Mouse (Mus musculus): ENCODE results near the gene Tub. TPM values are rescaled to one million over a fixed set of nuclear protein-coding genes. Genes with fewer than 3 reads are reported as not detected.

The Tub gene
- total RNA-seq, 2 experiments from 2014 or later, result 140 to 148 TPM

- intact Hi-C loops (cut with DNase I), result loop anchor here (5.0 kb wide), 1 partner anchor 389 kb away; no protein-coding TSS in a partner anchor
- DNase-seq (ENCODE audit: extremely low spot score in 1 of 2, low spot score in 2 of 2), result no peak
- Histone ChIP-seq H3K27ac (peak overlapping the region; percentile 24; the same call in 1 of the 2 replicates), H3K4me3 (no peak overlapping the region)
- TF ChIP-seq CTCF (IDR thresholded peaks at IDR 0.05), result no peak
These were observed 88.1 kb downstream of the Tub start for GRCm38 (mm10) chr7:109038121-109038735.

GRCm38 (mm10) chr7:109038987-109039386, 88.8 kb downstream of the Tub start:
- DNase-seq (ENCODE audit: extremely low spot score in 1 of 2, low spot score in 2 of 2), result peak in 1 of 2 experiments; percentile 10
- no peak overlapping the region for H3K4me3 ChIP-seq
- intact Hi-C loops (cut with DNase I), result loop anchor here (5.0 kb wide), 1 partner anchor 388 kb away; no protein-coding TSS in a partner anchor
- peak overlapping the region; percentile 48 for H3K27ac ChIP-seq
- TF ChIP-seq CTCF (IDR thresholded peaks at IDR 0.05), result no peak

GRCm38 (mm10) chr7:109039445-109039844, 89.3 kb downstream of the Tub start:
- peak in 1 of 2 experiments; percentile 55 for DNase-seq (ENCODE audit: extremely low spot score in 1 of 2, low spot score in 2 of 2)
- TF ChIP-seq CTCF (IDR thresholded peaks at IDR 0.05), result no peak
- intact Hi-C loops (cut with DNase I), result loop anchor here (5.0 kb wide), 1 partner anchor 388 kb away; no protein-coding TSS in a partner anchor
- Histone ChIP-seq H3K4me3 (no peak overlapping the region), H3K27ac (peak overlapping the region; percentile 48)

GRCm38 (mm10) chr7:109045876-109046275, 95.7 kb downstream of the Tub start:
- peak in 1 of 2 experiments; percentile 7 for DNase-seq (ENCODE audit: extremely low spot score in 1 of 2, low spot score in 2 of 2)
- Histone ChIP-seq H3K4me3 (no peak overlapping the region), H3K27ac (no peak overlapping the region)
- intact Hi-C loops (cut with DNase I), result no loop called here
- no peak for TF ChIP-seq CTCF (IDR thresholded peaks at IDR 0.05)

- Histone ChIP-seq H3K4me3 (no peak overlapping the region), H3K27ac (no peak overlapping the region)
- no peak for TF ChIP-seq CTCF (IDR thresholded peaks at IDR 0.05)
- intact Hi-C loops (cut with DNase I), result no loop called here
- no peak for DNase-seq (ENCODE audit: extremely low spot score in 1 of 2, low spot score in 2 of 2)
These were observed 100.7 kb downstream of the Tub start for GRCm38 (mm10) chr7:109050831-109051230.

GRCm38 (mm10) chr7:109059536-109059935, 109.4 kb downstream of the Tub start:
- Histone ChIP-seq H3K27ac (no peak overlapping the region), H3K4me3 (no peak overlapping the region)
- intact Hi-C loops (cut with DNase I), result no loop called here
- DNase-seq (ENCODE audit: extremely low spot score in 1 of 2, low spot score in 2 of 2), result no peak
- TF ChIP-seq CTCF (IDR thresholded peaks at IDR 0.05), result no peak

GRCm38 (mm10) chr7:109069641-109070040, 119.5 kb downstream of the Tub start:
- no peak for TF ChIP-seq CTCF (IDR thresholded peaks at IDR 0.05)
- intact Hi-C loops (cut with DNase I), result no loop called here

GRCm38 (mm10) chr7:109072326-109072725, 122.2 kb downstream of the Tub start:
- no peak for TF ChIP-seq CTCF (IDR thresholded peaks at IDR 0.05)
- no peak overlapping the region for H3K4me3 ChIP-seq
- DNase-seq (ENCODE audit: extremely low spot score in 1 of 2, low spot score in 2 of 2), result no peak
- no peak overlapping the region for H3K27ac ChIP-seq
- intact Hi-C loops (cut with DNase I), result no loop called here

More at GRCm38 (mm10) chr7:109069641-109070040, 119.5 kb downstream of the Tub start:
- DNase-seq (ENCODE audit: extremely low spot score in 1 of 2, low spot score in 2 of 2), result no peak
- H3K4me3 ChIP-seq, result no peak overlapping the region
- H3K27ac ChIP-seq, result no peak overlapping the region

- DNase-seq (ENCODE audit: extremely low spot score in 1 of 2, low spot score in 2 of 2), result no peak
- peak overlapping the region; percentile 74 for H3K27ac ChIP-seq
- intact Hi-C loops (cut with DNase I), result no loop called here
- peak overlapping the region; percentile 87 for H3K4me3 ChIP-seq
- TF ChIP-seq CTCF (IDR thresholded peaks at IDR 0.05), result no peak
These were observed 132.4 kb downstream of the Tub start for GRCm38 (mm10) chr7:109082269-109083112.

GRCm38 (mm10) chr7:109083113-109083812, 133.1 kb downstream of the Tub start, which contains the start of gene Ric3:
Ric3 (minus strand) TSS chr7:109083331.
- H3K27ac ChIP-seq, result peak within 1 kb of the TSS; percentile 74
- no peak for TF ChIP-seq CTCF (IDR thresholded peaks at IDR 0.05)
- peak; percentile 91 to 95 for DNase-seq (ENCODE audit: extremely low spot score in 1 of 2, low spot score in 2 of 2)
- peak within 1 kb of the TSS; percentile 87 for H3K4me3 ChIP-seq
- intact Hi-C loops (cut with DNase I), result no loop called here

GRCm38 (mm10) chr7:109083813-109084184, 133.7 kb downstream of the Tub start:
- intact Hi-C loops (cut with DNase I), result no loop called here
- no peak for DNase-seq (ENCODE audit: extremely low spot score in 1 of 2, low spot score in 2 of 2)
- Histone ChIP-seq H3K27ac (no peak overlapping the region), H3K4me3 (no peak overlapping the region)
- TF ChIP-seq CTCF (IDR thresholded peaks at IDR 0.05), result no peak

Other genes starting within 250 kb of the Tub start
- not detected for gene Olfr512, start 237.0 kb upstream of the Tub start, total RNA-seq (2021)
- gene Olfr513, start 199.4 kb upstream of the Tub start, total RNA-seq (2021), result not detected
- not detected for gene Olfr514, start 124.3 kb upstream of the Tub start, total RNA-seq (2021)
- gene Olfr516, start 99.8 kb upstream of the Tub start, total RNA-seq (2021), result not detected
- gene Olfr517, start 78.0 kb upstream of the Tub start, total RNA-seq (2021), result not detected
- gene Olfr518, start 65.3 kb upstream of the Tub start, total RNA-seq (2021), result not detected
- not detected for gene Olfr519, start 55.9 kb upstream of the Tub start, total RNA-seq (2021)
- under 1 TPM; 0.40 to 0.48 TPM for gene Nlrp10, start 20.2 kb upstream of the Tub start, total RNA-seq (2021)
- 10 to 100 TPM; 95.6 to 96.2 TPM for gene Eif3f, start 15.9 kb upstream of the Tub start, total RNA-seq (2021)
- gene Ric3, start 133.0 kb downstream of the Tub start, total RNA-seq (2021), result 10 to 100 TPM; 63.7 to 66.3 TPM
- gene Lmo1, start 224.9 kb downstream of the Tub start, total RNA-seq (2021), result 10 to 100 TPM; 13.7 to 15.4 TPM